Mouse (Mus musculus): Measurements from ENCODE around the gene Dvl1. TPM values are rescaled to one million over a fixed set of nuclear protein-coding genes. Genes with fewer than 3 reads are reported as not detected.

Gene Dvl1
- total and polyA plus RNA-seq, 2 experiments from 2014 or later = 2.8 to 76.4 TPM

- H3K9me3 ChIP-seq (replicated peaks; ENCODE audit: control insufficient read depth, low read length) = no peaks in the 10 kb centered on the region
- H3K4me3 ChIP-seq (ENCODE audit: low read depth, low read length) = no peak overlapping the region
- no peak overlapping the region for H3K4me2 ChIP-seq (ENCODE audit: low read depth, low read length)
- no peak for TF ChIP-seq EP300 (IDR thresholded peaks at IDR 0.05; ENCODE audit: low read depth)
- TF ChIP-seq CTCF (IDR thresholded peaks at IDR 0.05; ENCODE audit: low read depth) = no peak
- no peak overlapping the region for H3K27ac ChIP-seq (ENCODE audit: low read depth)
- 78% methylated on average over 4 of the region's 4 CpGs for WGBS
- H3K9ac ChIP-seq (replicated peaks; ENCODE audit: low read depth, low read length) = no peak overlapping the region
- DNase-seq (ENCODE audit: low spot score) (no peak), ATAC-seq (ENCODE audit: insufficient read depth, low read depth) (no peak)
- peaks cover 28% of the 10 kb centered on the region for H3K36me3 ChIP-seq (replicated peaks; ENCODE audit: control insufficient read depth, insufficient read depth, low read length)
- no peaks in the 10 kb centered on the region for H3K27me3 ChIP-seq (ENCODE audit: control insufficient read depth, insufficient read depth, low read length)
- peaks cover 25% of the 10 kb centered on the region for H3K4me1 ChIP-seq (ENCODE audit: control insufficient read depth, insufficient read depth)
Measured at GRCm38 (mm10) chr4:155895826-155896225, 48.6 kb downstream of the Dvl1 start.

- 96% methylated on average over 12 of the region's 12 CpGs for WGBS
- Histone ChIP-seq H3K4me3 (ENCODE audit: low read depth, low read length) (no peak overlapping the region), H3K9me3 (replicated peaks; ENCODE audit: control insufficient read depth, low read length) (no peaks in the 10 kb centered on the region), H3K27ac (ENCODE audit: low read depth) (no peak overlapping the region), H3K4me1 (ENCODE audit: control insufficient read depth, insufficient read depth) (peaks cover 25% of the 10 kb centered on the region), H3K4me2 (ENCODE audit: low read depth, low read length) (no peak overlapping the region), H3K27me3 (ENCODE audit: control insufficient read depth, insufficient read depth, low read length) (no peaks in the 10 kb centered on the region), H3K36me3 (replicated peaks; ENCODE audit: control insufficient read depth, insufficient read depth, low read length) (peaks cover 28% of the 10 kb centered on the region), H3K9ac (replicated peaks; ENCODE audit: low read depth, low read length) (no peak overlapping the region)
- no peak for ATAC-seq (ENCODE audit: insufficient read depth, low read depth)
- DNase-seq (ENCODE audit: low spot score) = no peak
- TF ChIP-seq CTCF (IDR thresholded peaks at IDR 0.05; ENCODE audit: low read depth) (no peak), EP300 (IDR thresholded peaks at IDR 0.05; ENCODE audit: low read depth) (no peak)
Measured at GRCm38 (mm10) chr4:155896461-155896860, 49.3 kb downstream of the Dvl1 start.

DNA sequence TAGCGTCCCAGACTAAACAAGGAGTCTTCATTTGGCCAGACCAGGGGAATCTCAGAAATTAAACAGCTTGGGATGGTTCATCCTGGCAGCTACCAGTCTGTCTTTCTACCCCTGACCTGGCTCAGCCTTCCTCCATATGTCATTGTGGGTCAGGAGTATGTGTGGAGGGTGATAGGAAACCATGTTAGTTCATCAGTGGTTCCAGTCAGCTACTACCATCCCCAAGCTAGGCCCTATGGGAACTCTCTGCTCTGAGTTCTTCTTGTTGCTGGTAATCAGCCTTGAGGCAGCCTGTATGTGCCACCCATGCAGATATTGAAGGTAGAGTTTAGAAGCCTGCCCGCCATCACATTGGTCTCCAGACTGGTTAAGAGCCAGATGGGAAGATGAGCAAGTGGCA, 51.1 kb downstream of the Dvl1 start:
- H3K9me3 ChIP-seq (replicated peaks; ENCODE audit: control insufficient read depth, low read length) = no peaks in the 10 kb centered on the region
- H3K4me1 ChIP-seq (ENCODE audit: control insufficient read depth, insufficient read depth) = peaks cover 29% of the 10 kb centered on the region
- H3K27ac ChIP-seq (ENCODE audit: low read depth) = no peak overlapping the region
- ATAC-seq (ENCODE audit: insufficient read depth, low read depth) = no peak
- H3K4me3 ChIP-seq (ENCODE audit: low read depth, low read length) = no peak overlapping the region
- H3K36me3 ChIP-seq (replicated peaks; ENCODE audit: control insufficient read depth, insufficient read depth, low read length) = peaks cover 46% of the 10 kb centered on the region
- H3K4me2 ChIP-seq (ENCODE audit: low read depth, low read length) = no peak overlapping the region
- H3K27me3 ChIP-seq (ENCODE audit: control insufficient read depth, insufficient read depth, low read length) = no peaks in the 10 kb centered on the region
- 88% methylated on average over 2 of the region's 2 CpGs for WGBS
- no peak for DNase-seq (ENCODE audit: low spot score)
- TF ChIP-seq CTCF (IDR thresholded peaks at IDR 0.05; ENCODE audit: low read depth) (no peak), EP300 (IDR thresholded peaks at IDR 0.05; ENCODE audit: low read depth) (no peak)
- H3K9ac ChIP-seq (replicated peaks; ENCODE audit: low read depth, low read length) = no peak overlapping the region

GRCm38 (mm10) chr4:155899355-155899754, 52.2 kb downstream of the Dvl1 start:
- no peak for TF ChIP-seq CTCF (IDR thresholded peaks at IDR 0.05; ENCODE audit: low read depth)
- no peak for TF ChIP-seq EP300 (IDR thresholded peaks at IDR 0.05; ENCODE audit: low read depth)
- H3K36me3 ChIP-seq (replicated peaks; ENCODE audit: control insufficient read depth, insufficient read depth, low read length) = peaks cover 53% of the 10 kb centered on the region
- H3K27ac ChIP-seq (ENCODE audit: low read depth) = no peak overlapping the region
- no peak overlapping the region for H3K9ac ChIP-seq (replicated peaks; ENCODE audit: low read depth, low read length)
- no peaks in the 10 kb centered on the region for H3K27me3 ChIP-seq (ENCODE audit: control insufficient read depth, insufficient read depth, low read length)
- ATAC-seq (ENCODE audit: insufficient read depth, low read depth) = no peak
- H3K9me3 ChIP-seq (replicated peaks; ENCODE audit: control insufficient read depth, low read length) = no peaks in the 10 kb centered on the region
- no peak overlapping the region for H3K4me2 ChIP-seq (ENCODE audit: low read depth, low read length)
- DNase-seq (ENCODE audit: low spot score) = no peak
- WGBS = 81% methylated on average over 7 of the region's 7 CpGs
- H3K4me1 ChIP-seq (ENCODE audit: control insufficient read depth, insufficient read depth) = peaks cover 21% of the 10 kb centered on the region
- H3K4me3 ChIP-seq (ENCODE audit: low read depth, low read length) = no peak overlapping the region

GRCm38 (mm10) chr4:155901205-155901604, 54.0 kb downstream of the Dvl1 start:
- Histone ChIP-seq H3K4me2 (ENCODE audit: low read depth, low read length) (0 out of 2 replicates have a peak overlapping the region, but pooled peaks have one; percentile 1), H3K9me3 (replicated peaks; ENCODE audit: control insufficient read depth, low read length) (no peaks in the 10 kb centered on the region), H3K4me3 (ENCODE audit: low read depth, low read length) (no peak overlapping the region), H3K27me3 (ENCODE audit: control insufficient read depth, insufficient read depth, low read length) (no peaks in the 10 kb centered on the region), H3K9ac (replicated peaks; ENCODE audit: low read depth, low read length) (no peak overlapping the region), H3K27ac (ENCODE audit: low read depth) (0 out of 2 replicates have a peak overlapping the region, but pooled peaks have one; percentile 21), H3K4me1 (ENCODE audit: control insufficient read depth, insufficient read depth) (peaks cover 12% of the 10 kb centered on the region; the same call in 1 of the 2 replicates), H3K36me3 (replicated peaks; ENCODE audit: control insufficient read depth, insufficient read depth, low read length) (peaks cover 67% of the 10 kb centered on the region)
- DNase-seq (ENCODE audit: low spot score) (peak; percentile 72), ATAC-seq (ENCODE audit: insufficient read depth, low read depth) (peak; percentile 77)
- TF ChIP-seq EP300 (IDR thresholded peaks at IDR 0.05; ENCODE audit: low read depth) (peak; percentile 38; the same call in 1 of the 2 replicates), CTCF (IDR thresholded peaks at IDR 0.05; ENCODE audit: low read depth) (no peak)
- WGBS = 13% methylated on average over 3 of the region's 3 CpGs

DNA sequence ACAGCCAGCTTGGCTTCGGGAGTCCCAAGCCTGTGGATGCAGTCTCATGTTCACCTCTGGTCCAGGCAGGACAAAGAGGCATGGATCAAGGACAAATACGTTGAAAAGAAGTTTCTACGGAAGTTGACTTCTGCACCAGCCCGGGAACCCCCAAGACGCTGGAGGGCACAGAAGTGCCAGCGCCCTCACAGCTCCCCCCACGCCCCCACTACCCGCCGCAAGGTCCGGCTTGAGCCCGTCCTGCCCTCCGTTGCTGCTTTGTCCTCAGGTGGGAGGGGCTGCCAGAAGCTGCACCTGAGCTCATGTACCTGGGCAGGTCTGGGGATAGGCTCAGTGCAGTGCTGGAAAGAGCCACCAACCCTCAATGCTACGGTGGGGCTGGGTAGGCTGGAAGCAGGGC, 56.0 kb downstream of the Dvl1 start:
- ATAC-seq (ENCODE audit: insufficient read depth, low read depth) = no peak
- peaks cover 60% of the 10 kb centered on the region for H3K36me3 ChIP-seq (replicated peaks; ENCODE audit: control insufficient read depth, insufficient read depth, low read length)
- 94% methylated on average over 13 of the region's 13 CpGs for WGBS

More for the DNA sequence above, 56.0 kb downstream of the Dvl1 start:
- H3K9ac ChIP-seq (replicated peaks; ENCODE audit: low read depth, low read length) = no peak overlapping the region
- DNase-seq (ENCODE audit: low spot score) = no peak
- TF ChIP-seq EP300 (IDR thresholded peaks at IDR 0.05; ENCODE audit: low read depth) (no peak), CTCF (IDR thresholded peaks at IDR 0.05; ENCODE audit: low read depth) (no peak)
- no peak overlapping the region for H3K4me3 ChIP-seq (ENCODE audit: low read depth, low read length)
- H3K9me3 ChIP-seq (replicated peaks; ENCODE audit: control insufficient read depth, low read length) = no peaks in the 10 kb centered on the region
- H3K4me1 ChIP-seq (ENCODE audit: control insufficient read depth, insufficient read depth) = peaks cover 12% of the 10 kb centered on the region; the same call in 1 of the 2 replicates
- no peak overlapping the region for H3K27ac ChIP-seq (ENCODE audit: low read depth)
- H3K4me2 ChIP-seq (ENCODE audit: low read depth, low read length) = no peak overlapping the region
- H3K27me3 ChIP-seq (ENCODE audit: control insufficient read depth, insufficient read depth, low read length) = no peaks in the 10 kb centered on the region
